Mouse (Mus musculus) limb, embryonic 10.5 days (tissue): ENCODE results near the gene Eipr1. TPM values are rescaled to one million over a fixed set of nuclear protein-coding genes. Genes with fewer than 3 reads are reported as not detected.
A peak's percentile ranks its signal among the peaks of the same experiment; 100 is the strongest.

Source experiments
- DNase-seq: peaks from one replicate; pipeline ENCODE4 v3.0.0-alpha.2; 2017; ENCODE audit warnings: low spot score
- H3K27ac ChIP-seq: fragments of 300-500 bp; sonication (generic); 2 replicates; pipeline ENCODE4 v1.5.1; 2016; ENCODE audit warnings: mild to moderate bottlenecking
- H3K27me3 ChIP-seq: fragments of 300-500 bp; sonication (generic); 2 replicates; pipeline ENCODE4 v1.6.1; 2016; ENCODE audit warnings: low read depth, mild to moderate bottlenecking; ENCODE audit not compliant: poor library complexity, severe bottlenecking
- H3K36me3 ChIP-seq: fragments of 300-500 bp; sonication (generic); 2 replicates; pipeline ENCODE4 v1.6.1; 2016; ENCODE audit warnings: mild to moderate bottlenecking, moderate library complexity
- H3K4me1 ChIP-seq: fragments of 300-500 bp; sonication (generic); 2 replicates; pipeline ENCODE4 v1.6.1; 2016
- H3K4me3 ChIP-seq: fragments of 300-500 bp; sonication (generic); 2 replicates; pipeline ENCODE4 v1.5.1; 2016; ENCODE audit warnings: mild to moderate bottlenecking, moderate library complexity
- H3K9me3 ChIP-seq: fragments of 300-500 bp; sonication (generic); replicated peaks from 2 replicates; pipeline ENCODE4 v1.6.1; 2016; ENCODE audit warnings: mild to moderate bottlenecking
- WGBS: fragments of 180-500 bp; shearing (Covaris S2); methylation state at CpG from one replicate; pipeline ENCODE4 v1.1.7; 2016; 5-methylcytosine and 5-hydroxymethylcytosine counted together
- polyA plus RNA-seq: library from polyadenylated mRNA; unstranded; fragments of >200 nt; fragmentation: Nextera tagmentation; extraction: Ambion mirVana; gene quantifications from 2 replicates; pipeline ENCODE4 v1.2.1, GENCODE M21; 2016

The Eipr1 gene
- polyA plus RNA-seq, 1 experiment from 2014 or later, result 41.2 TPM

GRCm38 (mm10) chr12:28784355-28784754, 32.8 kb downstream of the Eipr1 start:
- no peaks in the 10 kb centered on the region for H3K27me3 ChIP-seq
- no peaks in the 10 kb centered on the region for H3K9me3 ChIP-seq
- H3K4me3 ChIP-seq, result no peak overlapping the region
- WGBS, result 42% methylated on average over 4 of the region's 4 CpGs
- DNase-seq, result no peak
- H3K36me3 ChIP-seq, result no peaks in the 10 kb centered on the region
- peak overlapping the region; percentile 42 for H3K27ac ChIP-seq
- peaks cover 56% of the 10 kb centered on the region for H3K4me1 ChIP-seq

- WGBS, result 29% methylated on average over 8 of the region's 8 CpGs
- H3K4me1 ChIP-seq, result peaks cover 56% of the 10 kb centered on the region
- peak overlapping the region; percentile 42; the same call in 1 of the 2 replicates for H3K27ac ChIP-seq
- no peak overlapping the region for H3K4me3 ChIP-seq
- no peaks in the 10 kb centered on the region for H3K36me3 ChIP-seq
- no peak for DNase-seq
- no peaks in the 10 kb centered on the region for H3K9me3 ChIP-seq
- H3K27me3 ChIP-seq, result no peaks in the 10 kb centered on the region
These were observed 33.3 kb downstream of the Eipr1 start for GRCm38 (mm10) chr12:28784864-28785263.

DNA sequence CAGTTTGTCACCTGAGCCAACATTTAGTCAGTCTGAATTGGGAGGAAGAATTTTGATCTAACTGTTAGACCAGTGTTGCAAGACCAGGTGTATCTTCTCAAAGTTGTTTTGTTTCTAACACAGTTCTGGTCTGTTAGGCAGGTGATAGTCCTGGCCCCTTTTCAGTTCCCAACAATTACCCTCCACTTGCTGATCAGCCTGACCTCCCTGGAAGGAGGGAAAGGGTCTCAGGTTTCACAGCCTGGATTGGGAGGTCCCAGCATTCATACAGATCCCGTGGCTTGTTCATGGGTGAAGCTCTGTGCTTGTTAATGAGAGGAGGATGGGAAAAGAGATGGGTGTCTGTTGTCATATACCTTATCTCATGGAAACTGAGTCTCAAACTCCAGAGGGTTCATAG, 33.7 kb downstream of the Eipr1 start:
- 0 out of 2 replicates have a peak overlapping the region, but pooled peaks have one; percentile 36 for H3K27ac ChIP-seq
- no peaks in the 10 kb centered on the region for H3K9me3 ChIP-seq
- no peak overlapping the region for H3K4me3 ChIP-seq
- no peaks in the 10 kb centered on the region for H3K36me3 ChIP-seq
- H3K27me3 ChIP-seq, result no peaks in the 10 kb centered on the region
- H3K4me1 ChIP-seq, result peaks cover 57% of the 10 kb centered on the region
- 0% methylated on average over 1 of the region's 1 CpGs for WGBS
- no peak for DNase-seq

DNA sequence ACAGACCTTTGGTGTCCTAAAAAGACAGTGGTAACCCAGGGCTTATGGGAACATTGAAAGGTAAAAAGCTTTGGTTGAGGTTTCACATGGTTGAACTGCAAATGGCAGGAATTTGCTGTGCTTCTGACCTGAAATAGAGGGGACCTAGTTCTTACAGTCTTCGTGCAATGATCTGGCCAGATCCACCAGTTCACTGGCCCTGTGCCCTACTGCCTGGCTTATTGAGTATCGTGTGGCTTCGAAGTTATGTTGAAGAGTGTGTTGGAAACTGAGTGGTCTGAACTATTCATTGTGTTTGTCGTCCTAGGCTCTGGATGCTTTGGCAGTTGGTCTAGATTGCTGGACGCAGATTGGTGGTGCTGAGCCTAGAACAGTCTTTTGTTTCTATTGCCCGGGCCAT, 34.7 kb downstream of the Eipr1 start:
- Histone ChIP-seq H3K27ac (no peak overlapping the region), H3K27me3 (no peaks in the 10 kb centered on the region), H3K4me3 (no peak overlapping the region), H3K4me1 (peaks cover 58% of the 10 kb centered on the region), H3K9me3 (no peaks in the 10 kb centered on the region), H3K36me3 (no peaks in the 10 kb centered on the region)
- WGBS, result 95% methylated on average over 6 of the region's 6 CpGs
- no peak for DNase-seq

GRCm38 (mm10) chr12:28792613-28793012, 41.0 kb downstream of the Eipr1 start:
- no peak for DNase-seq
- Histone ChIP-seq H3K4me1 (peaks cover 38% of the 10 kb centered on the region), H3K36me3 (0 out of 2 replicates have a peak, but pooled peaks cover under 1% of the 10 kb centered on the region), H3K9me3 (no peaks in the 10 kb centered on the region), H3K4me3 (no peak overlapping the region), H3K27ac (no peak overlapping the region), H3K27me3 (no peaks in the 10 kb centered on the region)
- 83% methylated on average over 3 of the region's 3 CpGs for WGBS

GRCm38 (mm10) chr12:28793715-28794114, 42.1 kb downstream of the Eipr1 start:
- H3K36me3 ChIP-seq, result peaks cover 6% of the 10 kb centered on the region; the same call in 1 of the 2 replicates
- DNase-seq, result no peak
- peaks cover 35% of the 10 kb centered on the region for H3K4me1 ChIP-seq
- WGBS, result 71% methylated on average over 2 of the region's 2 CpGs
- no peak overlapping the region for H3K27ac ChIP-seq
- 0 out of 2 replicates have a peak, but pooled peaks cover 2% of the 10 kb centered on the region for H3K9me3 ChIP-seq
- no peak overlapping the region for H3K4me3 ChIP-seq
- no peaks in the 10 kb centered on the region for H3K27me3 ChIP-seq

DNA sequence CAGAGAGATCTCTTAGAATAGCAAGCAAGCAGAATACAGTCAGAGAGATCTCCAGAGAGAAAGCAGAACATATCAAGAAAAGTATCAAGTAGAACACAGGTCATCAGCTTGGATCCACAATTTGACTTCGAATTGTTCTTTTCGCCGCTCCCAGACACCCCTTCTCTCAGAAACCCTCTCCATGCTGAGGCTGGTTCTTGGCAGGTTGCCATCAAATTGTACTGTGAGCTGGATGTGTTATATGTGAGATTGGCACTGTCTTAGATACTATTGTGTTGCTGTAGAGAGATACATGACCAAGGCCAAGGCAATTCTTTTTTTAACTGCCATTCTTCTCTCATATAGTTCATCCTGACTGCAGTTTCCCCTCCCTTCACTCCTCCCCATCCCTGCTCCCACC, 43.4 kb downstream of the Eipr1 start:
- 0 out of 2 replicates have a peak, but pooled peaks cover 2% of the 10 kb centered on the region for H3K9me3 ChIP-seq
- H3K27me3 ChIP-seq, result no peaks in the 10 kb centered on the region
- peaks cover 42% of the 10 kb centered on the region for H3K4me1 ChIP-seq
- peaks cover 6% of the 10 kb centered on the region; the same call in 1 of the 2 replicates for H3K36me3 ChIP-seq
- no peak overlapping the region for H3K27ac ChIP-seq
- H3K4me3 ChIP-seq, result no peak overlapping the region
- 96% methylated on average over 3 of the region's 3 CpGs for WGBS
- DNase-seq, result no peak

- 0 out of 2 replicates have a peak, but pooled peaks cover 2% of the 10 kb centered on the region for H3K9me3 ChIP-seq
- no peaks in the 10 kb centered on the region for H3K27me3 ChIP-seq
- DNase-seq, result no peak
- H3K4me1 ChIP-seq, result peaks cover 44% of the 10 kb centered on the region
- H3K4me3 ChIP-seq, result no peak overlapping the region
- no peak overlapping the region for H3K27ac ChIP-seq
- peaks cover 6% of the 10 kb centered on the region; the same call in 1 of the 2 replicates for H3K36me3 ChIP-seq
These were observed 45.3 kb downstream of the Eipr1 start for GRCm38 (mm10) chr12:28796881-28797420.

DNA sequence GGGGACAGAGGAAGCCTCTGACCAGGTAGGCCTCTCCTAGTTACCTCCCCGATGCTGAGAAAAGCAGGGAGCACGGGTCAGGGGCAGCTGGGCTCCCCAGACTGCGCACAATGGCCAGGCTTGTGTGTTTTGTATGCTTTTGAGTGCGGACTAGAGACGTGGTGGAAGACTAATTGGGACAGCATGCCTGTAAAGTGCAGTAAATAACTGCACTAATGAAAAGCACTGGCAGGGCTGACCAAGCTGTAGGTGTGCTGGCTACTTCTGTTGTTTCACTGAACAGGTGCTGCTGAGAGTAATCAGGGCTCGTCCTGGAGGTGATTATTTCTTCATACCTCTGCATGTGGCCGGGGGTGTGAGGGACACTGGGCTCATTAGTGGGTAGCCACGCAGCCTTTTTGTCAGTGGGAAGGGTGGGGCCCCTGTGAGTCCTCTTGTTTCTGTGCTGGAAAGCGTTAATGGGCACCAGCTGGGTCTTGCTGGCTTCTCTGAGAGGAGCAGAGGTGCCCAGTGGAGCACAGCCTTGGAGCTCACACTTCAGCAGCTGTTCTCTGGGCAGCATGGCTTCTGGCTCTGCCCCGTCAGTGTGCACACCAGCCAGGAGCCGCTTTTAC, 48.3 kb downstream of the Eipr1 start:
- Histone ChIP-seq H3K4me1 (peaks cover 56% of the 10 kb centered on the region), H3K4me3 (peak overlapping the region; percentile 9; the same call in 1 of the 2 replicates), H3K9me3 (0 out of 2 replicates have a peak, but pooled peaks cover 2% of the 10 kb centered on the region), H3K27me3 (no peaks in the 10 kb centered on the region), H3K36me3 (peaks cover 6% of the 10 kb centered on the region; the same call in 1 of the 2 replicates), H3K27ac (peak overlapping the region; percentile 81)
- DNase-seq, result peak; percentile 83
- WGBS, result 28% methylated on average over 11 of the region's 11 CpGs

DNA sequence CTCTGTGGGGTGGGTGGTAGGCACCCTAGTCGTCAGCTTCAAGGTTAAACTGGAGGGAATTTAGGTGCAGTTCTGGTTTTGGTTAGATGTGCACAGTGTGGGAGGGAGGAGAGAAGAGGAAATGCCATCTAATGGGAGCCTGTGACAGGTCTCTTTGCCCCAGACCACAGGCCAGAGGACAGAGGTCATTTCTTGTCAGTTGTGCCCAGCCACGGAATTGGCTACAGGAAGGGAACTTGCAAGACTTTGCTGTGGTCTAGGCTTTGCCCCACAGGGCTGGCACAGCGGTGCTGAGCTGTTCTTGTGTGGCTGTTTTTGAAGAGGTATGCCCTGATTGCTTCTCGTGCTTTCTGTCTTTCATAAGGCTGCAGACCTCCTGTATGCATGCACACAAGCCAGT, 48.8 kb downstream of the Eipr1 start:
- peak overlapping the region; percentile 9; the same call in 1 of the 2 replicates for H3K4me3 ChIP-seq
- DNase-seq, result peak; percentile 44
- no peaks in the 10 kb centered on the region for H3K27me3 ChIP-seq
- H3K36me3 ChIP-seq, result peaks cover 6% of the 10 kb centered on the region; the same call in 1 of the 2 replicates
- WGBS, result 53% methylated on average over 4 of the region's 4 CpGs
- peaks cover 61% of the 10 kb centered on the region for H3K4me1 ChIP-seq
- H3K9me3 ChIP-seq, result 0 out of 2 replicates have a peak, but pooled peaks cover 2% of the 10 kb centered on the region
- peak overlapping the region; percentile 76 for H3K27ac ChIP-seq

DNA sequence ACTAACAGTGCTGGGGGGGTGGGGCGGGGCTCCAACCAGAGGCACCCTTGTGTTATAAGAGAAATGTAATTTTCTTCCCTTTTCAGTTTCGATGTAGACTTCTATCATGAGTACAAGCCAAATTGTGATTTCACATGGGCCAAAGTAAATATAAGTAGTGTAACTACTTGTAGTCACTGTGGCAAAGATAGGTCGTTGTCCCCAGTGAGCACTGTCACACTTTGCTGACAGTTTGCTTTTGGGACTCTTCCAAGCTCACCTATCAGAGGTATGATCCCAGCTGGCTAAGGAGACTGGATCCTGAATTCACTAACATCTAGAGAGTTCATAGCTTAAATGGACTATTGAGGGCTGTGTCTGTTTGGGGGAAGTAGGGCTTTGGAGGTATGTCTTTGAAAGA, 49.3 kb downstream of the Eipr1 start:
- H3K4me1 ChIP-seq, result peaks cover 62% of the 10 kb centered on the region
- H3K27me3 ChIP-seq, result no peaks in the 10 kb centered on the region
- WGBS, result 87% methylated on average over 3 of the region's 3 CpGs
- DNase-seq, result no peak
- H3K9me3 ChIP-seq, result 0 out of 2 replicates have a peak, but pooled peaks cover 2% of the 10 kb centered on the region
- no peak overlapping the region for H3K4me3 ChIP-seq
- H3K27ac ChIP-seq, result peak overlapping the region; percentile 76
- H3K36me3 ChIP-seq, result peaks cover 6% of the 10 kb centered on the region; the same call in 1 of the 2 replicates

DNA sequence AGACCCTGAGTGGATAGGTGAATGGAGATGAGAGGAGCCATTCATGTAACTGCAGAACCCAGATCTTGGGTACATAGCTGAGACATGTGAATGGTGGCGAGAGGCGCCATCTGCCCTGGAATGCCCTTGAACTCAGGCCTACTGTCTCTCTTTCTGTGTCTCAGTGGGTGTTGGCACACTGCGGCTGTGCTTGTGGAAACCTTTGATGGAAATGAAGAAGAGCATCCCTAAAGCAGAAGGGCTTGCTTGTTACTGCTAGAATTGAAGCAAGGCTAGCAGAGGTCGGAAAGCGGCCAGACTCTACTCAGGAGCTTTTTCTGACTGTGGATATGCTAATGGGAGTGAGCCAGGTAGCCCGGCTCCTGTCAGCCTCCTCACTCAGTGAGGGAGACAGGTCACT, 50.1 kb downstream of the Eipr1 start:
- Histone ChIP-seq H3K4me1 (peaks cover 56% of the 10 kb centered on the region), H3K9me3 (0 out of 2 replicates have a peak, but pooled peaks cover 2% of the 10 kb centered on the region), H3K27ac (peak overlapping the region; percentile 76; the same call in 1 of the 2 replicates), H3K27me3 (no peaks in the 10 kb centered on the region), H3K36me3 (peaks cover 6% of the 10 kb centered on the region; the same call in 1 of the 2 replicates), H3K4me3 (no peak overlapping the region)
- WGBS, result 91% methylated on average over 6 of the region's 6 CpGs
- no peak for DNase-seq

GRCm38 (mm10) chr12:28803043-28803442, 51.4 kb downstream of the Eipr1 start:
- no peak for DNase-seq
- Histone ChIP-seq H3K36me3 (peaks cover 4% of the 10 kb centered on the region; the same call in 1 of the 2 replicates), H3K27ac (peak overlapping the region; percentile 30; the same call in 1 of the 2 replicates), H3K4me1 (peaks cover 53% of the 10 kb centered on the region), H3K9me3 (0 out of 2 replicates have a peak, but pooled peaks cover 2% of the 10 kb centered on the region), H3K4me3 (no peak overlapping the region), H3K27me3 (no peaks in the 10 kb centered on the region)
